Mouse (Mus musculus) stomach, postnatal 0 days (tissue): ENCODE measurements around the gene Postn.

Source experiments
- CTCF ChIP-seq: IDR thresholded peaks from 2 replicates; pipeline ENCODE4 v1.5.1; 2016; ENCODE audit warnings: antibody characterized with exemption, low read depth, mild to moderate bottlenecking, moderate library complexity
- EP300 ChIP-seq: optimal IDR thresholded peaks from 2 replicates; pipeline ENCODE3; 2016; ENCODE audit warnings: antibody characterized with exemption

DNA sequence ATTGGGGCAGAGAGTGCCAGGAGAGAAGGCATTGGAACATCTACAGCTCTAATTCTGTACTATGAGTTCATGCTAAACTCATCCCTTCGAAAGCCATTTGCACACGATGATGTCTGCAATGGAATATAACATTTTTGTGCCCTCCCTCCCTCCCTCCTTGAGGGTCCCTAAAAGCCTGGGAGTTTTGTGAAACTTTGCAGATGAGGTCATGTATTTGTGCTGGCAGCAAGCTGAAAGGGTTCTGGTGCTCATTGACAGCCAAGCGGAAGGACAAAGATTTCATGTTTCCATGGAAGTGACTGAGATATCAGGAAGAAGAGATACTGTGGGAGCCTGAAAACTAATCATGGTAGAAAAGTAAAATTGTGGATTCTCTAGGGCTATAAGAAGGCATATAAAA, 50.1 kb downstream of the Postn start:
- TF ChIP-seq CTCF (no peak), EP300 (no peak)
